Mouse (Mus musculus) brain, embryonic 14.5 days (tissue): Measurements from ENCODE around the gene Nxn.

Experiments
- CTCF ChIP-seq: fragments of 200-500 bp; IDR thresholded peaks from 2 replicates; pipeline ENCODE4 v1.5.1; 2012; ENCODE audit warnings: inconsistent platforms, mild to moderate bottlenecking, moderate library complexity, borderline replicate concordance; ENCODE audit not compliant: insufficient read depth, insufficient read length; ENCODE audit errors: extremely low read depth
- POLR2A ChIP-seq: fragments of 200-500 bp; IDR thresholded peaks from 2 replicates; pipeline ENCODE4 v1.6.1; 2012; ENCODE audit warnings: mild to moderate bottlenecking, inconsistent platforms, borderline replicate concordance; ENCODE audit not compliant: poor library complexity, insufficient read depth, insufficient read length, severe bottlenecking; ENCODE audit errors: extremely low read depth

DNA sequence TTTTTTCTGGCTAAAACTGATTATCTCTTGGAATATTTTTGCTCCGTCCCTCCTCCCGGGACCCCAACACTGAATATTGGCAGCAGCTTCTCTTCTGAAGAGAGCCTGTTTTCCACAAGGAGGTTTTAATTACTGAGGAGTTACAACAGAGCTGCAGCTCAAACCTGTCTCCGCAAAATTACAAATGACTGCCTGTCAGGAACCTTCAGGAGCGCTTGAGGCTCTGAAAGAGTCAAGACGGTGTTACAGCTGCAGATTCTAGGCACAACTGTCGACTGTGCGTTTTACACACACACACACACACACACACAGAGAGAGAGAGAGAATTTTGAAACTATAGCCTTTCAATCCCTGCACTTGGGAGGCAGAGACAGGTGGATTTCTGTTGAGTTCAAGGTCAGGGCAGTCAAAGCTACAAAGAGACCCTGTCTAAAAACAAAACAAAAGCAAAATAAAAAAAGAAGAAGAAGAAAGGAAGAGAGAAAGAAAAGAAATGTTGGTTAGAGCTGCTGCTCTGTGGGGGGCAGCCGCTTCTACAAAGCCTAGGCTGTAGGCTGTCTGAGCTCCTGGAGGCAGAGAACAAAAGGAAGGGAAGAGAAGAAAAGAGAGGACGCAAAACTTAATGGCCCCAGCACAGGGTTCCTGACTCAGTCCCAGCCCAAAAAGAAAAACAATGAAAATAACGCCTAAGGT, 47.9 kb downstream of the Nxn start:
- no peak for TF ChIP-seq CTCF
- TF ChIP-seq POLR2A = no peak
